14 mouse cellular contexts compared by ENCODE assay signal in genomic region chr13:29968636-29969035, GRCm38 (mm10).
"Had no signal": no experiment of that assay in that cellular context is flagged by ENCODE, and none has a peak within 500 bp of the region (broad histone marks: within the 10 kb centered on the region; RNA-seq: fewer than 3 reads in every experiment).

No protein-coding gene starts in this region.

- H3K4me2 ChIP-seq: lung, embryonic 15.5 days; midbrain, embryonic 12.5 days; midbrain, embryonic 15.5 days; neural tube, embryonic 13.5 days had no signal

- H3K9me3 ChIP-seq: lung, embryonic 15.5 days; midbrain, embryonic 12.5 days; midbrain, embryonic 15.5 days; neural tube, embryonic 13.5 days had no signal

- DNase-seq: kidney, adult 2 months; kidney, postnatal 10 days; kidney, postnatal 36 days; layer of hippocampus, postnatal 36 days; lung, adult 18-20 months; thymus, adult 2 months; thymus, postnatal 14 days; thymus, postnatal 4 days had no signal

- H3K27me3 ChIP-seq: lung, embryonic 15.5 days; midbrain, embryonic 12.5 days; midbrain, embryonic 15.5 days; neural tube, embryonic 13.5 days had no signal

- H3K36me3 ChIP-seq: midbrain, embryonic 15.5 days had no signal

- H3K27ac ChIP-seq: left cerebral cortex, adult 2 months; lung, embryonic 15.5 days; midbrain, embryonic 12.5 days; midbrain, embryonic 15.5 days; neural tube, embryonic 13.5 days had no signal

- ATAC-seq: intestine, postnatal 0 days; midbrain, embryonic 15.5 days had no signal

- H3K9ac ChIP-seq: lung, embryonic 15.5 days; midbrain, embryonic 12.5 days; midbrain, embryonic 15.5 days; neural tube, embryonic 13.5 days had no signal

- H3K4me1 ChIP-seq: lung, embryonic 15.5 days; midbrain, embryonic 12.5 days; midbrain, embryonic 15.5 days; neural tube, embryonic 13.5 days had no signal

- H3K4me3 ChIP-seq: left cerebral cortex, adult 2 months; lung, embryonic 15.5 days; midbrain, embryonic 12.5 days; midbrain, embryonic 15.5 days; neural tube, embryonic 13.5 days had no signal
